Mouse (Mus musculus) bone marrow, adult 2 months (tissue): ENCODE measurements around the gene Xylb.

Experiments used
- CTCF ChIP-seq: fragments of 200-500 bp; IDR thresholded peaks from 2 replicates; pipeline ENCODE4 v1.5.1; 2011; ENCODE audit warnings: low read length, control low read depth; ENCODE audit not compliant: control insufficient read depth, insufficient read depth
- POLR2A ChIP-seq: fragments of 200-500 bp; IDR thresholded peaks from 2 replicates; pipeline ENCODE4 v1.6.1; 2011; ENCODE audit warnings: low read depth, mild to moderate bottlenecking, control low read depth, low read length, borderline replicate concordance; ENCODE audit not compliant: control insufficient read depth

DNA sequence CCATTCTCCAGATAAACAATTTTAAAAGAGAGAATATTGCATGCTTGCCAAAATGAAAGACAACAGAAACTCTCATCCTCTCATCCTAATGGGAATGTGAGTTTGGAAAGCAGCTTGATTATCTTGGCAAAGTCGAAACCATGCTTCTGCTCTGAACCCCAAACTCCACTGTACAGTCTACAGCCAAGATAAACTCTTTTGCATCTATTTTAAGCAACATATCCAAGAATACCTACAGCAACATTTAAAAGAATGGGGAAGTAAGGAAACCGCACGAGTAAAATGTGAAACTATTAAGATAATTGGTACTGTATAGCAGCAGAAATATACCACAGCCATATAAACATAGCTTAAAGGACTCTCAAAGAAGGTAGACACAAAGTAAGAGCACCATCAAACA lies 28.7 kb upstream of the Xylb start:
- TF ChIP-seq CTCF (no peak), POLR2A (no peak)
